Mouse (Mus musculus) kidney, embryonic 16.5 days (tissue): Measurements from ENCODE around the gene Rbm20. TPM values are rescaled to one million over a fixed set of nuclear protein-coding genes. Genes with fewer than 3 reads are reported as not detected.

Source experiments
- ATAC-seq: fragments of 200-750 bp; cut with Nextera tagmentation; 2 replicates; pipeline ENCODE4 v1.8.0; 2017; ENCODE audit warnings: moderate TSS enrichment; ENCODE audit not compliant: low FRiP score, low TSS enrichment
- H3K27ac ChIP-seq: fragments of 300-500 bp; sonication (generic); 2 replicates; pipeline ENCODE4 v1.5.1; 2014; ENCODE audit warnings: low read length
- H3K27me3 ChIP-seq: fragments of 300-500 bp; sonication (generic); 2 replicates; pipeline ENCODE4 v1.6.1; 2014; ENCODE audit warnings: low read length, control low read depth, mixed read lengths; ENCODE audit not compliant: insufficient read depth
- H3K36me3 ChIP-seq: fragments of 300-500 bp; sonication (generic); 2 replicates; pipeline ENCODE4 v1.6.1; 2014; ENCODE audit warnings: low read length, control low read depth, mixed read lengths; ENCODE audit not compliant: insufficient read depth
- H3K4me1 ChIP-seq: fragments of 300-500 bp; sonication (generic); 2 replicates; pipeline ENCODE4 v1.6.1; 2014; ENCODE audit warnings: low read length, control low read depth, mixed read lengths; ENCODE audit not compliant: insufficient read depth
- H3K4me2 ChIP-seq: fragments of 300-500 bp; sonication (generic); replicated peaks from 2 replicates; pipeline ENCODE4 v1.6.1; 2014; ENCODE audit warnings: low read depth, low read length
- H3K4me3 ChIP-seq: fragments of 300-500 bp; sonication (generic); 2 replicates; pipeline ENCODE4 v1.5.1; 2014; ENCODE audit warnings: mild to moderate bottlenecking, low read length
- H3K9ac ChIP-seq: fragments of 300-500 bp; sonication (generic); replicated peaks from 2 replicates; pipeline ENCODE4 v1.6.1; 2014; ENCODE audit warnings: low read length
- H3K9me3 ChIP-seq: fragments of 300-500 bp; sonication (generic); 2 replicates; pipeline ENCODE4 v1.6.1; 2016; ENCODE audit warnings: low read length, control low read depth
- WGBS: fragments of 180-500 bp; shearing (Covaris S2); extraction: QIAGEN DNeasy Blood & Tissue Kit; methylation state at CpG from one replicate; pipeline ENCODE4 v1.1.7; 2014; 5-methylcytosine and 5-hydroxymethylcytosine counted together
- polyA plus RNA-seq: library from polyadenylated mRNA; unstranded; fragments of >200 nt; fragmentation: Nextera tagmentation; extraction: Ambion mirVana; gene quantifications from 2 replicates; pipeline ENCODE4 v1.2.1, GENCODE M21; 2015

Rbm20 gene
- polyA plus RNA-seq, 1 experiment from 2014 or later, result 2.5 TPM

GRCm38 (mm10) chr19:53668821-53669220 is 8.3 kb upstream of the Rbm20 start:
- Histone ChIP-seq H3K9ac (no peak overlapping the region), H3K9me3 (no peaks in the 10 kb centered on the region), H3K4me3 (no peak overlapping the region), H3K36me3 (no peaks in the 10 kb centered on the region), H3K4me2 (no peak overlapping the region), H3K27ac (no peak overlapping the region), H3K4me1 (peaks cover 13% of the 10 kb centered on the region), H3K27me3 (peaks cover 3% of the 10 kb centered on the region)
- WGBS, result 93% methylated on average over 7 of the region's 7 CpGs
- no peak for ATAC-seq

- no peak overlapping the region for H3K4me2 ChIP-seq
- 0 out of 2 replicates have a peak overlapping the region, but pooled peaks have one; percentile 27 for H3K9ac ChIP-seq
- ATAC-seq, result peak; percentile 79
- peaks cover 22% of the 10 kb centered on the region for H3K27me3 ChIP-seq
- no peaks in the 10 kb centered on the region for H3K36me3 ChIP-seq
- H3K4me3 ChIP-seq, result no peak overlapping the region
- H3K4me1 ChIP-seq, result peaks cover 13% of the 10 kb centered on the region
- H3K9me3 ChIP-seq, result no peaks in the 10 kb centered on the region
- no peak overlapping the region for H3K27ac ChIP-seq
- 31% methylated on average over 12 of the region's 12 CpGs for WGBS
These were observed 6.4 kb upstream of the Rbm20 start for GRCm38 (mm10) chr19:53670625-53671141.

GRCm38 (mm10) chr19:53671432-53671831 is 5.7 kb upstream of the Rbm20 start:
- peaks cover 19% of the 10 kb centered on the region for H3K4me1 ChIP-seq
- ATAC-seq, result no peak
- peaks cover 29% of the 10 kb centered on the region for H3K27me3 ChIP-seq
- 70% methylated on average over 3 of the region's 3 CpGs for WGBS
- H3K4me3 ChIP-seq, result no peak overlapping the region
- no peaks in the 10 kb centered on the region for H3K9me3 ChIP-seq
- H3K27ac ChIP-seq, result no peak overlapping the region
- no peak overlapping the region for H3K9ac ChIP-seq
- no peak overlapping the region for H3K4me2 ChIP-seq
- no peaks in the 10 kb centered on the region for H3K36me3 ChIP-seq

GRCm38 (mm10) chr19:53674131-53674925 is 2.8 kb upstream of the Rbm20 start:
- no peaks in the 10 kb centered on the region for H3K9me3 ChIP-seq
- H3K4me3 ChIP-seq, result no peak overlapping the region
- H3K9ac ChIP-seq, result no peak overlapping the region
- H3K4me1 ChIP-seq, result peaks cover 18% of the 10 kb centered on the region
- H3K4me2 ChIP-seq, result no peak overlapping the region
- no peaks in the 10 kb centered on the region for H3K36me3 ChIP-seq
- H3K27me3 ChIP-seq, result peaks cover 47% of the 10 kb centered on the region
- no peak overlapping the region for H3K27ac ChIP-seq
- WGBS, result 48% methylated on average over 9 of the region's 9 CpGs
- no peak for ATAC-seq

- Histone ChIP-seq H3K9ac (peak overlapping the region; percentile 65; the same call in 1 of the 2 replicates), H3K4me3 (peak overlapping the region; percentile 70), H3K27ac (no peak overlapping the region), H3K4me1 (peaks cover 8% of the 10 kb centered on the region), H3K36me3 (no peaks in the 10 kb centered on the region), H3K9me3 (no peaks in the 10 kb centered on the region), H3K4me2 (peak overlapping the region; percentile 100), H3K27me3 (peaks cover 55% of the 10 kb centered on the region)
- ATAC-seq, result peak; percentile 47; the same call in 1 of the 2 replicates
- under 1% methylated on average over 26 of the region's 26 CpGs for WGBS
These were observed 878 bp upstream of the Rbm20 start for GRCm38 (mm10) chr19:53676228-53676627.

- WGBS, result 96% methylated on average over 9 of the region's 9 CpGs
- no peak overlapping the region for H3K9ac ChIP-seq
- H3K27me3 ChIP-seq, result peaks cover 48% of the 10 kb centered on the region
- no peaks in the 10 kb centered on the region for H3K9me3 ChIP-seq
- H3K4me1 ChIP-seq, result peaks cover 11% of the 10 kb centered on the region
- no peak overlapping the region for H3K27ac ChIP-seq
- no peaks in the 10 kb centered on the region for H3K36me3 ChIP-seq
- ATAC-seq, result no peak
- H3K4me3 ChIP-seq, result no peak overlapping the region
- H3K4me2 ChIP-seq, result no peak overlapping the region
These were observed 2.1 kb downstream of the Rbm20 start for GRCm38 (mm10) chr19:53679194-53679593.

- Histone ChIP-seq H3K9me3 (no peaks in the 10 kb centered on the region), H3K4me1 (peaks cover 11% of the 10 kb centered on the region), H3K27ac (no peak overlapping the region), H3K9ac (no peak overlapping the region), H3K4me3 (no peak overlapping the region), H3K27me3 (peaks cover 40% of the 10 kb centered on the region), H3K36me3 (no peaks in the 10 kb centered on the region), H3K4me2 (no peak overlapping the region)
- WGBS, result 80% methylated on average over 7 of the region's 7 CpGs
- no peak for ATAC-seq
These were observed 2.9 kb downstream of the Rbm20 start for GRCm38 (mm10) chr19:53679981-53680380.

- Histone ChIP-seq H3K4me1 (0 out of 2 replicates have a peak, but pooled peaks cover 2% of the 10 kb centered on the region), H3K9ac (no peak overlapping the region), H3K4me2 (no peak overlapping the region), H3K27ac (no peak overlapping the region), H3K36me3 (no peaks in the 10 kb centered on the region), H3K27me3 (peaks cover 16% of the 10 kb centered on the region), H3K9me3 (no peaks in the 10 kb centered on the region), H3K4me3 (no peak overlapping the region)
- ATAC-seq, result no peak
- 44% methylated on average over 8 of the region's 8 CpGs for WGBS
These were observed 5.3 kb downstream of the Rbm20 start for GRCm38 (mm10) chr19:53682427-53682826.

- no peaks in the 10 kb centered on the region for H3K27me3 ChIP-seq
- no peak overlapping the region for H3K4me3 ChIP-seq
- WGBS, result 79% methylated on average over 5 of the region's 5 CpGs
These were observed 10.5 kb downstream of the Rbm20 start for GRCm38 (mm10) chr19:53687592-53687991.

GRCm38 (mm10) chr19:53690816-53691215 is 13.7 kb downstream of the Rbm20 start:
- 71% methylated on average over 10 of the region's 10 CpGs for WGBS
- no peaks in the 10 kb centered on the region for H3K27me3 ChIP-seq
- no peaks in the 10 kb centered on the region for H3K36me3 ChIP-seq
- H3K4me1 ChIP-seq, result no peaks in the 10 kb centered on the region
- no peak overlapping the region for H3K4me3 ChIP-seq
- H3K27ac ChIP-seq, result no peak overlapping the region
- no peak for ATAC-seq
- H3K9me3 ChIP-seq, result no peaks in the 10 kb centered on the region
- H3K9ac ChIP-seq, result no peak overlapping the region
- no peak overlapping the region for H3K4me2 ChIP-seq

More at GRCm38 (mm10) chr19:53687592-53687991, 10.5 kb downstream of the Rbm20 start:
- H3K4me1 ChIP-seq, result no peaks in the 10 kb centered on the region
- no peak overlapping the region for H3K27ac ChIP-seq
- ATAC-seq, result no peak
- H3K9me3 ChIP-seq, result no peaks in the 10 kb centered on the region
- H3K4me2 ChIP-seq, result no peak overlapping the region
- H3K9ac ChIP-seq, result no peak overlapping the region
- H3K36me3 ChIP-seq, result no peaks in the 10 kb centered on the region
